Mouse (Mus musculus): ENCODE data around the gene Trpm2. TPM values are rescaled to one million over a fixed set of nuclear protein-coding genes. Genes with fewer than 3 reads are reported as not detected.

The Trpm2 gene
- polyA plus RNA-seq, 1 experiment from 2014 or later = 0.59 TPM

Other genes starting within 250 kb of the Trpm2 start
- gene Krtap12-1, start 250.0 kb downstream of the Trpm2 start, polyA plus RNA-seq (2015; fragmentation: Nextera tagmentation; extraction: Ambion mirVana) = not detected in 2 replicates
- gene Gm10100, start 244.1 kb downstream of the Trpm2 start, polyA plus RNA-seq (2015; fragmentation: Nextera tagmentation; extraction: Ambion mirVana) = not detected in 2 replicates
- gene Gm18596, start 227.9 kb downstream of the Trpm2 start, polyA plus RNA-seq (2015; fragmentation: Nextera tagmentation; extraction: Ambion mirVana) = not detected in 2 replicates
- not detected in 2 replicates for gene Gm9736, start 219.2 kb downstream of the Trpm2 start, polyA plus RNA-seq (2015; fragmentation: Nextera tagmentation; extraction: Ambion mirVana)
- not detected in 2 replicates for gene Gm3233, start 210.9 kb downstream of the Trpm2 start, polyA plus RNA-seq (2015; fragmentation: Nextera tagmentation; extraction: Ambion mirVana)
- gene Gm3238, start 199.2 kb downstream of the Trpm2 start, polyA plus RNA-seq (2015; fragmentation: Nextera tagmentation; extraction: Ambion mirVana) = not detected in 2 replicates
- not detected in 2 replicates for gene Gm7138, start 193.6 kb downstream of the Trpm2 start, polyA plus RNA-seq (2015; fragmentation: Nextera tagmentation; extraction: Ambion mirVana)
- gene Gm3250, start 188.0 kb downstream of the Trpm2 start, polyA plus RNA-seq (2015; fragmentation: Nextera tagmentation; extraction: Ambion mirVana) = not detected in 2 replicates
- gene Gm7137, start 182.4 kb downstream of the Trpm2 start, polyA plus RNA-seq (2015; fragmentation: Nextera tagmentation; extraction: Ambion mirVana) = not detected in 2 replicates
- gene Gm9639, start 175.5 kb downstream of the Trpm2 start, polyA plus RNA-seq (2015; fragmentation: Nextera tagmentation; extraction: Ambion mirVana) = not detected in 2 replicates
- not detected in 2 replicates for gene Gm19668, start 171.4 kb downstream of the Trpm2 start, polyA plus RNA-seq (2015; fragmentation: Nextera tagmentation; extraction: Ambion mirVana)
- gene Gm9507, start 158.7 kb downstream of the Trpm2 start, polyA plus RNA-seq (2015; fragmentation: Nextera tagmentation; extraction: Ambion mirVana) = not detected in 2 replicates
- gene Gm2696, start 155.9 kb downstream of the Trpm2 start, polyA plus RNA-seq (2015; fragmentation: Nextera tagmentation; extraction: Ambion mirVana) = not detected in 2 replicates
- gene Krtap10-4, start 143.5 kb downstream of the Trpm2 start, polyA plus RNA-seq (2015; fragmentation: Nextera tagmentation; extraction: Ambion mirVana) = not detected in 2 replicates
- not detected in 2 replicates for gene Krtap10-10, start 134.6 kb downstream of the Trpm2 start, polyA plus RNA-seq (2015; fragmentation: Nextera tagmentation; extraction: Ambion mirVana)
- not detected in 2 replicates for gene Gm36176, start 123.8 kb downstream of the Trpm2 start, polyA plus RNA-seq (2015; fragmentation: Nextera tagmentation; extraction: Ambion mirVana)
- gene Gm10318, start 117.7 kb downstream of the Trpm2 start, polyA plus RNA-seq (2015; fragmentation: Nextera tagmentation; extraction: Ambion mirVana) = not detected in 2 replicates
- gene Gm3285, start 108.6 kb downstream of the Trpm2 start, polyA plus RNA-seq (2015; fragmentation: Nextera tagmentation; extraction: Ambion mirVana) = not detected in 2 replicates
- 4.6 and 4.9 TPM in 2 replicates for gene Lrrc3, start 68.0 kb downstream of the Trpm2 start, polyA plus RNA-seq (2015; fragmentation: Nextera tagmentation; extraction: Ambion mirVana)
- 33.9 and 34.2 TPM in 2 replicates for gene 1810043G02Rik, start 8.0 kb upstream of the Trpm2 start, polyA plus RNA-seq (2015; fragmentation: Nextera tagmentation; extraction: Ambion mirVana)
- 190 and 194 TPM in 2 replicates for gene Pfkl, start 39.5 kb upstream of the Trpm2 start, polyA plus RNA-seq (2015; fragmentation: Nextera tagmentation; extraction: Ambion mirVana)
- gene Dnmt3l, start 71.4 kb upstream of the Trpm2 start, polyA plus RNA-seq (2015; fragmentation: Nextera tagmentation; extraction: Ambion mirVana) = 0.49 and 1.2 TPM in 2 replicates
- gene Aire, start 73.0 kb upstream of the Trpm2 start, polyA plus RNA-seq (2015; fragmentation: Nextera tagmentation; extraction: Ambion mirVana) = 1.7 and 2.1 TPM in 2 replicates
- 8.5 and 9.5 TPM in 2 replicates for gene Icosl, start 98.7 kb upstream of the Trpm2 start, polyA plus RNA-seq (2015; fragmentation: Nextera tagmentation; extraction: Ambion mirVana)
- gene D10Jhu81e, start 199.2 kb upstream of the Trpm2 start, polyA plus RNA-seq (2015; fragmentation: Nextera tagmentation; extraction: Ambion mirVana) = 50.7 and 54.7 TPM in 2 replicates
- gene Pwp2, start 214.6 kb upstream of the Trpm2 start, polyA plus RNA-seq (2015; fragmentation: Nextera tagmentation; extraction: Ambion mirVana) = 24.5 and 25.5 TPM in 2 replicates